8 mouse cellular contexts compared by ENCODE assay signal in genomic region chr4:134914122-134914863, GRCm38 (mm10). TPM values are rescaled to one million over a fixed set of nuclear protein-coding genes. Genes with fewer than 3 reads are reported as not detected.
A peak's percentile ranks its signal among the peaks of the same experiment; 100 is the strongest.
DNase-seq lines count a peak whose midpoint lies in the region; ATAC-seq and TF ChIP-seq lines count a peak whose summit lies in the region.

No protein-coding gene starts in this region.

- DNase-seq in left cerebral cortex, adult 2 months (ENCODE audit: extremely low spot score in 1 of 2, low spot score in 2 of 2): peak in 1 of 2 experiments; percentile 45
- no peak for DNase-seq in left cerebral cortex, postnatal 36 days (ENCODE audit: low spot score in 2 of 2)
- DNase-seq in midbrain, embryonic 10.5 days (ENCODE audit: low spot score): no peak
- no peak for DNase-seq in retina, postnatal 1 day
- DNase-seq in left cerebral cortex, postnatal 14 days (ENCODE audit: low spot score in 2 of 2): no peak
- DNase-seq in gastrocnemius, adult 18-20 months (ENCODE audit: low spot score): no peak

- ATAC-seq in common myeloid progenitor, adult 5-6 weeks (replicated peaks; ENCODE audit: low read depth, poor library complexity, severe bottlenecking): peak; percentile 23; the same call in 1 of the 2 replicates
- ATAC-seq in hindbrain, embryonic 15.5 days (ENCODE audit: low FRiP score, low read depth): peak; percentile 72

- H3K27ac ChIP-seq in left cerebral cortex, adult 2 months: peak overlapping the region; percentile 83
- peak overlapping the region; percentile 84 for H3K27ac ChIP-seq in hindbrain, embryonic 15.5 days (replicated peaks)
- peak overlapping the region; percentile 91 for H3K27ac ChIP-seq in midbrain, embryonic 10.5 days (replicated peaks)

- peaks cover 21% of the 10 kb centered on the region for H3K4me1 ChIP-seq in hindbrain, embryonic 15.5 days (replicated peaks)
- H3K4me1 ChIP-seq in midbrain, embryonic 10.5 days: peaks cover 26% of the 10 kb centered on the region

- TF ChIP-seq CTCF in left cerebral cortex, adult 2 months (IDR thresholded peaks at IDR 0.05): no peak

- H3K4me3 ChIP-seq in left cerebral cortex, adult 2 months: peak overlapping the region; percentile 82
- peak overlapping the region; percentile 60 for H3K4me3 ChIP-seq in hindbrain, embryonic 15.5 days
- H3K4me3 ChIP-seq in midbrain, embryonic 10.5 days: peak overlapping the region; percentile 92

- intact Hi-C loops in left cerebral cortex, adult 2 months (cut with DNase I): no loop called here
- intact Hi-C loops in left cerebral cortex, postnatal 36 days (cut with DNase I): loop anchor here (2.0 kb wide), 1 partner anchor 21 kb away; no protein-coding TSS in a partner anchor
- intact Hi-C loops in left cerebral cortex, postnatal 14 days (cut with DNase I): no loop called here

- peaks cover 4% of the 10 kb centered on the region for H3K36me3 ChIP-seq in hindbrain, embryonic 15.5 days
- peaks cover 31% of the 10 kb centered on the region for H3K36me3 ChIP-seq in midbrain, embryonic 10.5 days

- H3K9me3 ChIP-seq in hindbrain, embryonic 15.5 days: no peaks in the 10 kb centered on the region
- H3K9me3 ChIP-seq in midbrain, embryonic 10.5 days (replicated peaks): peaks cover 5% of the 10 kb centered on the region; the same call in 1 of the 2 replicates

- H3K4me2 ChIP-seq in hindbrain, embryonic 15.5 days: peak overlapping the region; percentile 73

- H3K9ac ChIP-seq in hindbrain, embryonic 15.5 days: peak overlapping the region; percentile 68

- no peaks in the 10 kb centered on the region for H3K27me3 ChIP-seq in hindbrain, embryonic 15.5 days
- H3K27me3 ChIP-seq in midbrain, embryonic 10.5 days (ENCODE audit: low read depth, poor library complexity, severe bottlenecking): no peaks in the 10 kb centered on the region

- WGBS in hindbrain, embryonic 15.5 days: 2% methylated on average over 43 of the region's 43 CpGs
- 1% methylated on average over 43 of the region's 43 CpGs for WGBS in midbrain, embryonic 10.5 days

RNA-seq across cellular contexts. Expression of gene Tmem50a, which starts 0.5 kb away (rescaled TPM):
- total RNA-seq in left cerebral cortex, adult 2 months (2021): 100 to 1,000 TPM; 113 to 116 TPM
- total RNA-seq in left cerebral cortex, postnatal 36 days (2021): 100 to 1,000 TPM; 116 to 138 TPM
- total RNA-seq in common myeloid progenitor, adult 5-6 weeks (2017): 168 and 202 TPM in 2 replicates
- polyA plus RNA-seq in hindbrain, embryonic 15.5 days (2015; fragmentation: Nextera tagmentation; extraction: Ambion mirVana): 209 and 217 TPM in 2 replicates
- polyA plus RNA-seq in midbrain, embryonic 10.5 days (2016; fragmentation: Nextera tagmentation; extraction: Ambion mirVana): 127 and 135 TPM in 2 replicates
- total RNA-seq in left cerebral cortex, postnatal 14 days (2021): 100 to 1,000 TPM; 125 to 129 TPM
- total RNA-seq in gastrocnemius, adult 18-20 months (2021): 10 to 100 TPM; 29.9 to 31.9 TPM

RNA-seq across cellular contexts. Expression of gene Rsrp1, which starts 9.1 kb away (rescaled TPM):
- 100 to 1,000 TPM; 284 to 304 TPM for total RNA-seq in left cerebral cortex, adult 2 months (2021)
- total RNA-seq in left cerebral cortex, postnatal 36 days (2021): 100 to 1,000 TPM; 258 to 266 TPM
- total RNA-seq in common myeloid progenitor, adult 5-6 weeks (2017): 172 and 177 TPM in 2 replicates
- polyA plus RNA-seq in hindbrain, embryonic 15.5 days (2015; fragmentation: Nextera tagmentation; extraction: Ambion mirVana): 465 and 471 TPM in 2 replicates
- 320 and 401 TPM in 2 replicates for polyA plus RNA-seq in midbrain, embryonic 10.5 days (2016; fragmentation: Nextera tagmentation; extraction: Ambion mirVana)
- total RNA-seq in left cerebral cortex, postnatal 14 days (2021): 100 to 1,000 TPM; 261 to 276 TPM
- total RNA-seq in gastrocnemius, adult 18-20 months (2021): 100 to 1,000 TPM; 149 to 155 TPM

RNA-seq across cellular contexts. Expression of gene Syf2, which starts 16.4 kb away (rescaled TPM):
- 10 to 100 TPM; 53.9 to 58.7 TPM for total RNA-seq in left cerebral cortex, adult 2 months (2021)
- 10 to 100 TPM; 49.9 to 59.3 TPM for total RNA-seq in left cerebral cortex, postnatal 36 days (2021)
- 230 and 275 TPM in 2 replicates for total RNA-seq in common myeloid progenitor, adult 5-6 weeks (2017)
- polyA plus RNA-seq in hindbrain, embryonic 15.5 days (2015; fragmentation: Nextera tagmentation; extraction: Ambion mirVana): 57.2 and 62.7 TPM in 2 replicates
- 70.0 and 71.5 TPM in 2 replicates for polyA plus RNA-seq in midbrain, embryonic 10.5 days (2016; fragmentation: Nextera tagmentation; extraction: Ambion mirVana)
- 10 to 100 TPM; 39.0 to 39.1 TPM for total RNA-seq in left cerebral cortex, postnatal 14 days (2021)
- total RNA-seq in gastrocnemius, adult 18-20 months (2021): 10 to 100 TPM; 43.3 to 43.9 TPM

RNA-seq across cellular contexts. Expression of gene Rhd, which starts 50.0 kb away (rescaled TPM):
- not detected for total RNA-seq in left cerebral cortex, adult 2 months (2021)
- not detected for total RNA-seq in left cerebral cortex, postnatal 36 days (2021)
- total RNA-seq in common myeloid progenitor, adult 5-6 weeks (2017): 52.9 and 59.6 TPM in 2 replicates
- 2.2 TPM in 2 replicates for polyA plus RNA-seq in hindbrain, embryonic 15.5 days (2015; fragmentation: Nextera tagmentation; extraction: Ambion mirVana)
- 9.6 and 12.9 TPM in 2 replicates for polyA plus RNA-seq in midbrain, embryonic 10.5 days (2016; fragmentation: Nextera tagmentation; extraction: Ambion mirVana)
- total RNA-seq in left cerebral cortex, postnatal 14 days (2021): not detected
- total RNA-seq in gastrocnemius, adult 18-20 months (2021): not detected
